Mouse (Mus musculus): ENCODE results near the gene Ppp1r9a.

DNA sequence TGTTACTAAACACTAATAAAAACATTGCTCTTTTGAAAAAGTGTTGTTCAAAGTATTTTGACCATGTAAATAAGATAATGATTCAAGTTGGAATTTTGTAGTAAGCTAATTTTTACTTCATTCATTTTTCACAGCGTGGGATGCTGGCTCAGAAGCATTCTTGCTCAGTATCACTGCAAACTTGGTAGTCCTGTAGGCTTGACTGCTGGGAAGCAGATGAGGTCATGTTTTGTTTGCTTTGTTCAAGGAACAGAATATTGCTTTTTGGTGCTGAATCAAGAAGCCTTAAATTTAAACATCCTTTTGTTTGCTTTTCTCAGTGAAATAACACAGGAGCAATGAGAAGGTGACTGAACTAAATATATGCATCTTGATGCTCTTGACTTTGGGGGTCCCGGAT lies 136.6 kb downstream of the Ppp1r9a start:
- no peak for TF ChIP-seq CTCF (IDR thresholded peaks at IDR 0.05; ENCODE audit: borderline replicate concordance, insufficient read depth, low read depth, low read length)
- TF ChIP-seq POLR2A (IDR thresholded peaks at IDR 0.05; ENCODE audit: borderline replicate concordance, insufficient read depth, low read length) = no peak

All from cerebellum, adult 2 months (tissue).